Mouse (Mus musculus) Patski (cell line): ENCODE data around the gene Tmem208. TPM values are rescaled to one million over a fixed set of nuclear protein-coding genes. Genes with fewer than 3 reads are reported as not detected.

Experiments used
- ATAC-seq: fragments of 100-300 bp; one replicate; pipeline ENCODE4 v1.8.0; 2021
- CTCF ChIA-PET: fragments of 350-600 bp; sonication (Branson Sonifier 250); formaldehyde crosslinking; loops from one replicate; lab custom pipeline; 2022; ENCODE audit warnings: inconsistent platforms; lab: Charles Lee
- POLR2A ChIA-PET: fragments of 350-600 bp; sonication (Branson Sonifier 250); formaldehyde crosslinking; loops from one replicate; lab custom pipeline; 2022; ENCODE audit warnings: antibody characterized with exemption, inconsistent platforms; lab: Charles Lee
- DNase-seq: peaks from one replicate; pipeline ENCODE4 v3.0.0-alpha.2; 2011; ENCODE audit warnings: low read depth, low spot score
- H3K27me3 ChIP-seq: fragments of 371-371 bp; one replicate; pipeline ENCODE4 v1.5.1; 2021
- CTCF ChIP-seq: fragments of 100-300 bp; IDR thresholded peaks from one replicate; pipeline ENCODE4 v1.5.1; 2021
- in situ Hi-C: fragments of 300-500 bp; cut with MboI; formaldehyde crosslinking; loops from 3 replicates; pipeline ENCODE4 v1.11.1; 2018; ENCODE audit warnings: low pct_unique_long_range_greater_than_20kb, mixed read lengths
- polyA plus RNA-seq: library from polyadenylated mRNA; unstranded; gene quantifications from one replicate; pipeline ENCODE4 v1.2.3, GENCODE M21; 2021

The Tmem208 gene
- polyA plus RNA-seq, 1 experiment from 2014 or later = 64.8 TPM

DNA sequence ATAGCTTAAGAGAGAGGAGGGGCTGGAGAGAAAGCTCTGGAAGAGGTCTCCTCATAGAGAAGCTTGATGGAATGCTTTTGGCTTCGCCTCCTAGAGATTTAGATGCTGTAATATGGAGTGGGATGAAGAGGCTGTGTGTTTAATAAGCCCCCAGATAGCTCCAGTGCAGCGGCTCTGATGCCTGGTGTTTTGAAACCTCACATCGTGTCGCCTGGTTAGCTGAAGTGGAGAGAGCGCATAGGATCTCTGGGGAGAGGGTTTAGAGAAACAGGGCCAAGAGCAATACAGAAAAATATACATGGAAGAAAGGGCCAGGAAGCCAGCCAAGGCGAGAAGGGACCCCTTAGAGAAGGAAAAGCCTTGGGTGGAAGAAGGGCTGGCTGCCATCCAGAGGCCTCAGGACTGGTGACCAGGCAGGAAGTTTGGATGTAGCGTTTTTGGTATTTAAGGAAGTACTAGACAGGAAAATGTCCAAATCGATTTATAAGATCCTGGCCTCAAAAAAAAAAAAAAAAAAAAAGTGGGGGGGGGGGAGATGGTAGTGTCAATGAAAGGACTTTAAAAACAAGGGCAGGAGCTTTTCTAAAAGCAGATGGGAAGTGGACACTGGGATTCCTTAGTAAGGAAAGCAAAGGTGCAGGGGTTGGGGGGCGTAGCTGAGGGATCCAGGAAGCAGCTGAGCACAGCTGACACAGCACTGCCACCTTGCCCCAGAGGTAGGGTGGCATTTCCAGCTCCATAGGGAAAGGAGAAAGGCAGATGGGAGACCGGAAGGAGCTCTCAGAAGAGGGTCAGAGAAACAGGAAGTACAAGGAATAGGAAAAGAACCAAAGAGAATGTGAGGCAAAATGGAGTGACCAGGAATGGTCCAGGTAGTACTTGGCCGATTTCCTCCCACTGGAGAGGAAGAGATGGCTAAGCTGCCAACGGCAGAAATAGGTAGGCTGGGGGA is 35.9 kb downstream of the Tmem208 start:
- no peak for TF ChIP-seq CTCF
- CTCF ChIA-PET = interaction anchor here (1.4 to 3.3 kb wide), 2 partner anchors 10 to 35 kb away, joined by 6 to 11 read pairs; no protein-coding TSS in a partner anchor
- in situ Hi-C loops = loop anchor here (5.0 kb wide), 1 partner anchor 35 kb away; no protein-coding TSS in a partner anchor
- no peak for DNase-seq
- no peak for ATAC-seq
- POLR2A ChIA-PET = interaction anchor here (0.6 to 1.6 kb wide), 4 partner anchors 10 to 125 kb away, joined by 4 to 6 read pairs (median 4); no protein-coding TSS in a partner anchor
- no peaks in the 10 kb centered on the region for H3K27me3 ChIP-seq

DNA sequence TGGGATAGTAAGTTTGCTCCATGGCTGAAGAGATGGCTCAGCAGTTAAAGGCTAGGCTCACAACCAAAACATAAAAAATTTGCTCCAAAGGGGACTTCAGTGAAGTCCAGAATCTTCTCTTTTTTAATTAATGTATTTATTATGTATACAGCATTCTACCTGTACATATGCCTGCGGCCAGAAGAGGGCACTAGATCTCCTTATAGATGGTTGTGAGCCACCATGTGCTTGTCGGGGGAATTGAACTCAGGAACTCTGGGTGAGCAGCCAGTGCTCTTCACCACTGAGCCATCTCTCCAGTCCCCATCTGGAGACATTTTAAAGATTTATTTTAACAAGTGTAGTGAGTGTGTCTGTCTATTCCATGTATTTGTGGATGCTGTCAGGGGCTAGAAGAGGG is 41.0 kb downstream of the Tmem208 start:
- no peak for DNase-seq
- in situ Hi-C loops = no loop called here
- H3K27me3 ChIP-seq = no peaks in the 10 kb centered on the region
- POLR2A ChIA-PET = interaction anchor here (0.6 kb wide), 1 partner anchor 62 kb away, joined by 3 read pairs; no protein-coding TSS in a partner anchor
- CTCF ChIA-PET = interaction anchor here (0.7 to 1.4 kb wide), 3 partner anchors 12 to 30 kb away, joined by 3 to 6 read pairs (median 5); no protein-coding TSS in a partner anchor
- peak; percentile 69 for TF ChIP-seq CTCF
- ATAC-seq = no peak

DNA sequence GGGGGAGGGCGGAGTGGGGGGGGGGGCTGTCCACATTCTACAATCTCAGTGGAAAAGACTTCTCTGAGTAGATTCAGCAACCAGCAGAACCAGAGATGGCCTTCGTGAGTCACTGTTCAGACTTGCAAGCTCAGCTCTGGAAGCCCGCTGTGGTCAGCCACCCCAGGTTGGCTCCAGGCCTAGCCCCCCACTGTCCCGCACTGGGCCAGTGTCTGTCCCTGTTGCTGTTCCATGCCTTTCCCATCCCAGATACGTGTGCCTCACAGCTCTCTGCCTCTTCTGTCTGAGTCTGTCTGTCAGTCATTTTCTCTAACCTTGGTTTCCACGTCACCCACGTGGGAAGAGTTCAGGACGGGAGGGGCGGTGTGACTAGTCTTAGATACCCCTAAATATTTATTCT is 46.3 kb downstream of the Tmem208 start:
- ChIA-PET POLR2A (interaction anchor here (0.6 to 1.0 kb wide), 2 partner anchors 10 to 25 kb away, joined by 5 read pairs; no protein-coding TSS in a partner anchor), CTCF (interaction anchor here (1.1 to 1.7 kb wide), 3 partner anchors 9 to 25 kb away, joined by 5 to 8 read pairs (median 6); no protein-coding TSS in a partner anchor)
- peak; percentile 51 for ATAC-seq
- TF ChIP-seq CTCF = no peak
- DNase-seq = no peak
- in situ Hi-C loops = no loop called here
- H3K27me3 ChIP-seq = no peaks in the 10 kb centered on the region

DNA sequence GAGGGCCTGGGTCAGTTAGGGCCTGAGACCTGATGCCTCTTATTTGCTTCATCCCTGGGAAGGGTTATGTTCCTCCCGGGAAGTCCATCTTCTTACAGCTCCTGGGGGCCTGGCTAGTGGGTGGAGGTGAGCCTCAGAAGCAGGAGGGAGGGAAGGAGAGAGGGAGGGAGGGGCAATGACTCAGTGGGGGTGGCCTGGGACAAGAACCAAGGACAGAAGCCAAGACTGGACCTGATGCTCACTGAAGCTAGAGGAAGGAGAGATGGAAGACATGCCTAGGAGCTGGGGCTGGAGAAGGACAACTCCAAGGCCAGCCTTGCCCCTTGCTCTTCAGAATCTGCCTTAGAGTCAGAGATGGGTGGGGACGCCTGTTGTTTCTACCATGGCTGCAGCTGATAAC is 46.9 kb downstream of the Tmem208 start, which contains the start of gene Plekhg4:
TSS of gene Plekhg4 (plus strand) at position 243 of the 400 bp plus-strand sequence.
- ATAC-seq = peak; percentile 32
- in situ Hi-C loops = no loop called here
- CTCF ChIA-PET = interaction anchor here (1.1 to 1.7 kb wide), 4 partner anchors 10 to 25 kb away, joined by 3 to 8 read pairs (median 4); no protein-coding TSS in a partner anchor
- H3K27me3 ChIP-seq = no peaks in the 10 kb centered on the region
- DNase-seq = no peak
- POLR2A ChIA-PET = interaction anchor here (0.6 kb wide), 1 partner anchor 25 kb away, joined by 5 read pairs; no protein-coding TSS in a partner anchor
- no peak for TF ChIP-seq CTCF

DNA sequence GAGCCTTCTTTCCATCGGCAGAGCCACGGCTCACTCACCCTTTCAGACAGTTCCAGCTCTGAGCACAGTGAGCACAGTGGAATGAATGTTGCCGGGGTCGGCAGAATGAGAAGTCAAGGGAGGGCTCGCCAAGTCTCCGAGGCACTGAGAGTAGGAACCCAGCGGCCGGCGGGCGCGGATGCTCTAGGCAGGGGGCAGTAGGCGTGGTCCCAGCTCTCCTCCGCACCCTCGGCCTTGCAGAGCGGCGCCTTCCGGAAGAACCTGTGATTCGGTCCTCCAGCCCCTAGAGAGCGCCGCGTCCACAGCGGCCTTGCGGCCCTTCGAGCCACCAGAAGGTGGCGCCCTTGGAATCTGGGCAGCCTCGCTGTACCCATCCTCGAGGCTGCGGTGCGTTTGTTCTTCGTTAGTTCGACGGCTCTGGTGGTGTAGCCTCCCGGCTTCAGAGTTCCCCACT is 48.4 kb downstream of the Tmem208 start:
- ChIA-PET CTCF (interaction anchor here (1.1 to 1.6 kb wide), 2 partner anchors 12 to 15 kb away, joined by 3 to 5 read pairs; no protein-coding TSS in a partner anchor), POLR2A (no interaction called here)
- no peak for TF ChIP-seq CTCF

DNA sequence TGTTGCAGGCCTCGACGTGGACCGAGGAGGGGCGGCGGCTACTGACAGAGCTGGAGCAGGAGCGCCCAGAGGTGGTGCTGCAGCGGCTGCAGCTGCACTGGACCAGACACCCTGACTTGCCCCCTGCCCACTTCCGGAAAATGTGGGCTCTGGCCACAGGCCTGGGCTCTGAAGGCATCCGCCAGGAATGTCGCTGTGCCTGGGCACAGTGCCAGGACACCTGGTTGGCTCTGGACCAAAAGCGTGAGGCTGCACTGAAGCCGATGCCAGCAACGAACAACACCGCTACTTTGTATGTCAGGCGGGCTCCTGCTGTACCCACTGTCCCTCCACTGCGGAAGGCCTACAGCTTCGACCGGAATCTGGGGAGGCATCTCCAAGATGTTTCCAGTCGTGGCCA is 52.5 kb downstream of the Tmem208 start:
- DNase-seq (peak; percentile 46), ATAC-seq (no peak)
- ChIA-PET CTCF (interaction anchor here (0.8 to 3.5 kb wide), 4 partner anchors 12 to 106 kb away, joined by 3 to 15 read pairs (median 4); no protein-coding TSS in a partner anchor), POLR2A (no interaction called here)
- H3K27me3 ChIP-seq = no peaks in the 10 kb centered on the region
- in situ Hi-C loops = no loop called here
- no peak for TF ChIP-seq CTCF

More for the DNA sequence above, 48.4 kb downstream of the Tmem208 start:
- no peak for ATAC-seq
- in situ Hi-C loops = no loop called here
- no peak for DNase-seq
- no peaks in the 10 kb centered on the region for H3K27me3 ChIP-seq

DNA sequence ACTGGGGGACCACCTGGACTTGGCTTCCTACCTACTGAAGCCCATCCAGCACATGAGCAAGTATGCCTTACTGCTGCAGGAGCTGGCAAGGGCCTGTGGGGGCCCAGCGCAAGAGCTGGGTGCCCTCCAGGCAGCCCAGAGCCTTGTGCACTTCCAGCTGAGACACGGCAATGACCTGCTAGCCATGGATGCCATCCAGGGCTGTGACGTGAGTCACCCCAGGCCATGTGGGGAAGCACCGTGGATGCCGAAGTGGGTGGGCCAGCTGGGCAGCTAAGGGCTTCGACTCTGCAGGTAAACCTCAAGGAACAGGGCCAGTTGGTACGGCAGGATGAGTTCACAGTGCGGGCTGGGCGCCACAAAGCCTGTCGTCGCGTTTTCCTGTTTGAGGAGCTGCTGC is 54.2 kb downstream of the Tmem208 start:
- no peak for TF ChIP-seq CTCF
- CTCF ChIA-PET = interaction anchor here (3.5 kb wide), 1 partner anchor 17 kb away, joined by 15 read pairs; no protein-coding TSS in a partner anchor
- ATAC-seq = no peak

DNA sequence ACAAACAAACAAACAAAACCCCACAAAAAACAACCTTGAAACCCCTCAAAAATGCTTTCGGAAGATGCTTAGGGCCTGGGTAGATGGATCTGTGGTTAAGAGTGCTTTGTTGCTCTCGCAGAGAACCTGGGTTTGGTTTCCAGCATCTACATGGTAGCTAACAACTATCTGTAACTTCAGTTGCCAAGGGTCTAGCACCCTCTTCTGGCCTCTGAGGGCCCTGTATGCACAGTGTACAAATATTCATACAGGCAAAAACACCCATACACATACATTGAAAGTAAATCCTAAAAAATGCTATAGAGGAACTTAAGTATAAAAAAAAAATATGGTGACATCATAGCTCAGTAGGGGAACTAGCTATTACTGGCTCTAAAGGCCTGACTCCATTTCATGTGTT is 57.9 kb downstream of the Tmem208 start:
- H3K27me3 ChIP-seq = no peaks in the 10 kb centered on the region
- ATAC-seq = no peak
- DNase-seq = no peak
- POLR2A ChIA-PET = no interaction called here
- in situ Hi-C loops = no loop called here
- TF ChIP-seq CTCF = no peak
- CTCF ChIA-PET = interaction anchor here (1.2 to 1.6 kb wide), 3 partner anchors 13 to 30 kb away, joined by 3 to 7 read pairs (median 4); no protein-coding TSS in a partner anchor

More for the DNA sequence above, 54.2 kb downstream of the Tmem208 start:
- POLR2A ChIA-PET = interaction anchor here (1.0 kb wide), 1 partner anchor 9 kb away, joined by 3 read pairs; no protein-coding TSS in a partner anchor
- DNase-seq = no peak
- H3K27me3 ChIP-seq = no peaks in the 10 kb centered on the region
- in situ Hi-C loops = no loop called here

Other genes starting within 250 kb of the Tmem208 start
- gene Ces3b, start 242.6 kb upstream of the Tmem208 start, polyA plus RNA-seq = not detected
- not detected for gene Ces4a, start 194.6 kb upstream of the Tmem208 start, polyA plus RNA-seq
- 64.4 TPM for gene Cbfb, start 155.7 kb upstream of the Tmem208 start, polyA plus RNA-seq
- 23.1 TPM for gene D230025D16Rik, start 101.2 kb upstream of the Tmem208 start, polyA plus RNA-seq
- 2.1 TPM for gene B3gnt9, start 71.2 kb upstream of the Tmem208 start, polyA plus RNA-seq
- gene Tradd, start 61.7 kb upstream of the Tmem208 start, polyA plus RNA-seq = 22.9 TPM
- 12.6 TPM for gene Fbxl8, start 61.7 kb upstream of the Tmem208 start, polyA plus RNA-seq
- 0.12 TPM for gene Hsf4, start 56.6 kb upstream of the Tmem208 start, polyA plus RNA-seq
- gene Nol3, start 50.2 kb upstream of the Tmem208 start, polyA plus RNA-seq = 1.7 TPM
- 10.7 TPM for gene 4931428F04Rik, start 36.5 kb upstream of the Tmem208 start, polyA plus RNA-seq
- 2.4 TPM for gene Exoc3l, start 30.3 kb upstream of the Tmem208 start, polyA plus RNA-seq
- gene E2f4, start 28.7 kb upstream of the Tmem208 start, polyA plus RNA-seq = 72.6 TPM
- 7.2 TPM for gene Elmo3, start 20.8 kb upstream of the Tmem208 start, polyA plus RNA-seq
- 0.83 TPM for gene Lrrc29, start 76 bp upstream of the Tmem208 start, polyA plus RNA-seq
- gene Fhod1, start 21.6 kb downstream of the Tmem208 start, polyA plus RNA-seq = 41.7 TPM
- gene Slc9a5, start 22.5 kb downstream of the Tmem208 start, polyA plus RNA-seq = 11.0 TPM
- 0.77 TPM for gene Plekhg4, start 46.9 kb downstream of the Tmem208 start, polyA plus RNA-seq
- gene Kctd19, start 87.1 kb downstream of the Tmem208 start, polyA plus RNA-seq = not detected
- gene Lrrc36, start 87.2 kb downstream of the Tmem208 start, polyA plus RNA-seq = not detected
- 2.7 TPM for gene Tppp3, start 145.2 kb downstream of the Tmem208 start, polyA plus RNA-seq
- 68.3 TPM for gene Zdhhc1, start 170.5 kb downstream of the Tmem208 start, polyA plus RNA-seq
- gene Hsd11b2, start 192.4 kb downstream of the Tmem208 start, polyA plus RNA-seq = 8.2 TPM
- 159 TPM for gene Atp6v0d1, start 239.7 kb downstream of the Tmem208 start, polyA plus RNA-seq